Mouse (Mus musculus) forebrain, embryonic 12.5 days (tissue): ENCODE measurements around the gene Macrod2. TPM values are rescaled to one million over a fixed set of nuclear protein-coding genes. Genes with fewer than 3 reads are reported as not detected.

ENCODE experiments used
- ATAC-seq: fragments of 200-750 bp; cut with Nextera tagmentation; 2 replicates; pipeline ENCODE4 v1.8.0; 2017; ENCODE audit warnings: moderate TSS enrichment; ENCODE audit not compliant: low FRiP score
- H3K27ac ChIP-seq: fragments of 300-500 bp; sonication (generic); 2 replicates; pipeline ENCODE4 v1.5.1; 2016; ENCODE audit warnings: mild to moderate bottlenecking
- H3K27me3 ChIP-seq: fragments of 300-500 bp; sonication (generic); 2 replicates; pipeline ENCODE4 v1.6.1; 2016; ENCODE audit warnings: mild to moderate bottlenecking
- H3K36me3 ChIP-seq: fragments of 300-500 bp; sonication (generic); replicated peaks from 2 replicates; pipeline ENCODE4 v1.6.1; 2016; ENCODE audit warnings: mild to moderate bottlenecking
- H3K4me1 ChIP-seq: fragments of 300-500 bp; sonication (generic); 2 replicates; pipeline ENCODE4 v1.6.1; 2016
- H3K4me2 ChIP-seq: fragments of 300-500 bp; sonication (generic); 2 replicates; pipeline ENCODE4 v1.6.1; 2016; ENCODE audit warnings: mild to moderate bottlenecking, moderate library complexity
- H3K4me3 ChIP-seq: fragments of 300-500 bp; sonication (generic); replicated peaks from 2 replicates; pipeline ENCODE4 v1.5.1; 2016; ENCODE audit warnings: mild to moderate bottlenecking
- H3K9ac ChIP-seq: fragments of 300-500 bp; sonication (generic); 2 replicates; pipeline ENCODE4 v1.6.1; 2016; ENCODE audit warnings: mild to moderate bottlenecking
- H3K9me3 ChIP-seq: fragments of 300-500 bp; sonication (generic); 2 replicates; pipeline ENCODE4 v1.6.1; 2016
- WGBS: fragments of 180-500 bp; shearing (Covaris S2); methylation state at CpG from one replicate; pipeline ENCODE4 v1.1.7; 2016; 5-methylcytosine and 5-hydroxymethylcytosine counted together
- polyA plus RNA-seq: library from polyadenylated mRNA; unstranded; fragments of >200 nt; fragmentation: Nextera tagmentation; extraction: Ambion mirVana; gene quantifications from 2 replicates; pipeline ENCODE4 v1.2.1, GENCODE M21; 2016

Gene Macrod2
- polyA plus RNA-seq, 1 experiment from 2014 or later, result 52.0 TPM

DNA sequence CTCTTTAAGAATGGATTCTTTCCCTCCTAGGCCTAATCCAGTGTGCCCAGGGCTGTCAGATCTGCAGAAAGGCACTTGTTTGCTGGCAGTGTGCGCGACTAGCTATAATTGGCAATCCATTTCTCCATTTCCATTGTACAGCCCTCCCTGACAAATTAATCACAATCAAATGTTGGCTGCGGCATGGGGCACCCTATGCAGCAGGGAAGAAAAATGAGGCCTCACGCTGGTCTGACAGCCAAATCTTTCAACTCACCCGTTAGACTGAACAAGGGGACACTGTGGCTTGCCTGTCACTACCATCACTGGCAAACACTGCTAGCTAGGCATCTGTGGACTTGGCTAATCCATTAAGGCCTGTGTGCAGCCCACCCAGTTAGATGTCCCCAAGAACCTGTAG lies 1345.2 kb downstream of the Macrod2 start:
- no peak overlapping the region for H3K4me3 ChIP-seq
- H3K36me3 ChIP-seq, result no peaks in the 10 kb centered on the region
- H3K9me3 ChIP-seq, result no peaks in the 10 kb centered on the region
- H3K27me3 ChIP-seq, result no peaks in the 10 kb centered on the region
- no peak overlapping the region for H3K27ac ChIP-seq
- H3K4me2 ChIP-seq, result no peak overlapping the region
- H3K9ac ChIP-seq, result no peak overlapping the region
- H3K4me1 ChIP-seq, result no peaks in the 10 kb centered on the region
- WGBS, result 74% methylated on average over 5 of the region's 5 CpGs
- ATAC-seq, result no peak

DNA sequence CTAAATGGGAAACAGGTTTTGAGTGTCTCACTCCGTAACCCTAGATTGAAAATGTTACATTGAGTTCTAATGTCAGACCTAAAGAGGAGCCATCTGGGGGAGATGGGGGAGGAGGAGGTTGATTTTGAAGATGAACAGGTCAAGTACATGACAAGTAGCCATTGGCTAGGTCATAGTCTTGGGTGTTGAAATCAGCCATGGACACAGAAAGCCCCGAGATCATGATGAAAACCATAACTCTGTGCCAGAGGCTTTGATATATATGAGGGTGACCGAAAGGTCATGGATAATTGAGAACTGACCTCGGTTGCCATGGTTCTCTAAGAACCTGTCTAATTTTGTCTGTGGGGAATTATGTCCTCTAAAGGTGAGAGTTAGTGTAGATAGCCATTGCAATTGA lies 1405.1 kb downstream of the Macrod2 start:
- H3K9me3 ChIP-seq, result no peaks in the 10 kb centered on the region
- no peaks in the 10 kb centered on the region for H3K27me3 ChIP-seq
- H3K36me3 ChIP-seq, result no peaks in the 10 kb centered on the region
- no peaks in the 10 kb centered on the region for H3K4me1 ChIP-seq
- 76% methylated on average over 4 of the region's 4 CpGs for WGBS
- no peak overlapping the region for H3K4me2 ChIP-seq
- no peak for ATAC-seq
- no peak overlapping the region for H3K9ac ChIP-seq
- no peak overlapping the region for H3K4me3 ChIP-seq
- no peak overlapping the region for H3K27ac ChIP-seq

DNA sequence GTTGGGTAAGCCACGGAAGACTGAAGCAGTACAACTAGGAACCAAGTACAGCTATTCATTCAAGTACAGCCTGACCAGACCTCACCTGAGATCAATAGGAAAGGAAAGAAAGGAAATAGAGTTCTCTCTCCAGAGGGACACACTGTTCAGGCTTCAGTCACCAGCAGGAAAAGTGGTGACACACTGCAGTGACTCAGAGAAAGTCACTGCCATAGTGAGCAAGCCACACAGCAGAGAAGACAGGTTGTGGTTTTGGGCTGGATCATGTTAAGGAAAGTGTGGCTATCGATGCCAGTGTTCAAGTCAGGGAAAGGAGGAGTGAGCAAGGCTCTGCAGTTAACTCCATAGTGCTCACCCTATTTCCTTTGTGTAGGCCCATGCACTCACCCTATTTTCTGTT lies 1405.8 kb downstream of the Macrod2 start:
- H3K4me3 ChIP-seq, result no peak overlapping the region
- H3K4me1 ChIP-seq, result no peaks in the 10 kb centered on the region
- no peak overlapping the region for H3K4me2 ChIP-seq
- 67% methylated on average over 2 of the region's 2 CpGs for WGBS
- H3K27ac ChIP-seq, result no peak overlapping the region
- no peaks in the 10 kb centered on the region for H3K36me3 ChIP-seq
- no peak overlapping the region for H3K9ac ChIP-seq
- H3K9me3 ChIP-seq, result no peaks in the 10 kb centered on the region
- no peak for ATAC-seq
- no peaks in the 10 kb centered on the region for H3K27me3 ChIP-seq

DNA sequence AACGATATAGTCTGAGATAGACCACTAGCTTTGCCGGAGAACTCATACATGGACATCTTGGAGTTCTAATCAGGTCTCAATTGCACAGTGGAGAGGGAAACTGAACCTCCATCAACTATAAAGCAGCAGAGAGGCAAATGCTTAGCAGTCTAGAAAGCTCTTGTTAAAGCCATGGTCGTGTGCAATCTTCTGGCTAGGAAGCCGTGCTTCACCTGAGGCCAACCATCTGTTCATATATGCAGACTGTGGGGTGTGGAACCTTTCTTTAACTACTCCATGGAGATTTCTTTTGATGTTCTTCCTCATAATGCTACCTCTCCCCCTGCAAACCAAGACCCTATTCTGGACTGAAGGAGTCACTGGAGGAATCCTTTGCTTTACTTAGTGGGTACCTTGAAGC lies 1421.2 kb downstream of the Macrod2 start:
- Histone ChIP-seq H3K4me2 (no peak overlapping the region), H3K4me3 (no peak overlapping the region), H3K27me3 (no peaks in the 10 kb centered on the region), H3K9ac (no peak overlapping the region), H3K4me1 (no peaks in the 10 kb centered on the region), H3K27ac (no peak overlapping the region), H3K9me3 (no peaks in the 10 kb centered on the region), H3K36me3 (no peaks in the 10 kb centered on the region)
- no peak for ATAC-seq
- WGBS, result 94% methylated on average over 4 of the region's 4 CpGs

DNA sequence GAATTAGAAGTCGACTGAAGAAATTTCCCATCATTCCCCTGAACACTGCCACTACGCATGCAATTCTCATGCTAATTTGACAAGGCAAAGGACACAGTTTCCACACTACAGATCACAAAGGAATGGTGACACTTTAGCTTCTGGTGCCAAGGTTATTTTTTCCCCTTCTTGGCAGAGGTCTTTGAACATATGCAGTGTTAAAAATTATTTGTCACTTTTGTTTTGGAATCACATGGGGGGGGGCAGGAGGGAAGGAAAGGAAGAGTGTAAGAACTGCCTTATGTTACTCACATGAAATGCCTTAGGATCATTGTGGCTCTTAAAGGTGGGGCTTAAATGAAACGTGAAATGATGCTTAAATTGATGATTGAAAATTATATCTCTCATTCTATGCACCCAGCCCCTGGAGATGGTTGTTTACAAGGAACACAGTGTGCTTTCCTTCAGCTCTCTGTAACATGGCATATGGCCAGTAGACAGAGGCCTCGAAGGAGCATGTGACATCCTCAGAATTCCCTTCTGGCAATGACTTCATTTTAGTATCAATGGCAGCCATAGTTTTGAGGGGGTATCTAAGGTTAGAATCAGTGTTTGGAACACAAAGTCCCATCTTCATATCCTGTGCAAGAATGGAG lies 1422.6 kb downstream of the Macrod2 start:
- Histone ChIP-seq H3K9ac (no peak overlapping the region), H3K4me2 (no peak overlapping the region), H3K27me3 (no peaks in the 10 kb centered on the region), H3K27ac (no peak overlapping the region), H3K4me1 (no peaks in the 10 kb centered on the region), H3K36me3 (no peaks in the 10 kb centered on the region), H3K9me3 (no peaks in the 10 kb centered on the region), H3K4me3 (no peak overlapping the region)
- WGBS, result 82% methylated on average over 4 of the region's 4 CpGs
- no peak for ATAC-seq

DNA sequence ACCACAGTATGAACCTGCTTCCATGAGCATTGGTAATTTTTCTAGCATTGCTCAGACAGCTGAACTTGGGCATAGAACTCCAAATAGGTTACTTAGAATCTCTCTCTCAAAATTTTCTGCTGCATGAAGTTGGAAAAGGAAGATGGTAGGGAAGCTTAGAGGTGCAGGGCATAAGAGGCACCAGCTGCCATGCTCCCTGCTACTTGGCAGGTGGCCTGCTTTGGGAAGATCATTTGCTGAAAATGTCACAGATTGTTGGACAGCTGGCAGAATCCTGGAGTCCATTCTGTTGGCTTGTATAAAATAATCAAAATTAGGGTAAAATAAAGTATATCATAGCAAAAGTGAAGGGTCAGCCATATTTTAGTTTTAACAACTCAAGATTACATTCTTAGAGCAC lies 1425.7 kb downstream of the Macrod2 start:
- no peaks in the 10 kb centered on the region for H3K4me1 ChIP-seq
- H3K9me3 ChIP-seq, result no peaks in the 10 kb centered on the region
- ATAC-seq, result no peak
- no peak overlapping the region for H3K27ac ChIP-seq
- no peak overlapping the region for H3K4me2 ChIP-seq
- H3K36me3 ChIP-seq, result no peaks in the 10 kb centered on the region
- no peaks in the 10 kb centered on the region for H3K27me3 ChIP-seq
- no peak overlapping the region for H3K4me3 ChIP-seq
- no peak overlapping the region for H3K9ac ChIP-seq

DNA sequence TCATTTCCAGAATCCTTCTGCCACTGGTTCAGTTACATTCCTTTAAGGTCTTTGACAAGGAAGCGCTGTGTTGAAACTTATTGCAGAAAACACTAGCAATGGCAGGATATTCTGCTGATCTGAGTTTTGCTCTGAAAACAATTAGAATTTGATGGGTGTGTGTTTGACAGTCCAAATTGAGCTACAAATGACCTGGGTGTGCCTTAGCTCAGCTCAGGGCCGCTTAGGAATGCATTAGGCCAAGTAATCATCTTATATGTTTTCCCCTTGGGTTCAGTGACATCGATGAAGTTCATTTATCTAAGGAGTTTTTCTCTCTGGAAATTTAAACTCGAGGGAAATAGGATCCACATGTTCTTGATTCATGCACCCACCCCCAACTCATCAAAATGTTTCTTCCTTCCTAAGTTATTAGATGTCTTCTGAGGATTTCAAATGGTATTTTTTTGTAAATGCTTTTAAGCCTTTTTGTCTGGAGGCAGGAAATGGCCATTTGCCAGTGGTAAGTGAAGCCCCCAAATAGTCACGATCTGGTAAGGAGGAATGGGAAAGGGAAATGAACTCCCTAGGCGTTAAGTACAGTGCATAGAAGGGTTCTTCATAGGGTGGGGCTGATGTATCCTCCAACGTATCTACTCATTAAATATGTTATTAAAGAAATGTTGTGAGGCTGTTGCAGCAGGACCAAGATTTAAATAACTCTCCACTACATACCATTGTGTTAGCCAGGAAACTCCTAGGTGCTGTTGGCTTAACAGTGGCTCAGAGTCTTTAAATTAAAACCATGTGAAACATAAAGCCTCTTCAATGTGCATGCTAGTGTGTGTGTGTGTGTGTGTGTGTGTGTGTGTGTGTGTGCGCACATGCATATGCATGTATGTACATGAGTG lies 1430.7 kb downstream of the Macrod2 start:
- no peak overlapping the region for H3K27ac ChIP-seq
- no peaks in the 10 kb centered on the region for H3K36me3 ChIP-seq
- H3K4me3 ChIP-seq, result no peak overlapping the region
- no peaks in the 10 kb centered on the region for H3K27me3 ChIP-seq
- no peak for ATAC-seq
- 78% methylated on average over 8 of the region's 8 CpGs for WGBS
- no peaks in the 10 kb centered on the region for H3K9me3 ChIP-seq
- H3K4me1 ChIP-seq, result no peaks in the 10 kb centered on the region
- H3K9ac ChIP-seq, result no peak overlapping the region
- H3K4me2 ChIP-seq, result no peak overlapping the region

- Histone ChIP-seq H3K27ac (no peak overlapping the region), H3K9ac (no peak overlapping the region), H3K36me3 (no peaks in the 10 kb centered on the region), H3K27me3 (no peaks in the 10 kb centered on the region), H3K9me3 (no peaks in the 10 kb centered on the region), H3K4me2 (no peak overlapping the region), H3K4me1 (no peaks in the 10 kb centered on the region), H3K4me3 (no peak overlapping the region)
- WGBS, result 86% methylated on average over 2 of the region's 2 CpGs
- no peak for ATAC-seq
These were observed 1435.4 kb downstream of the Macrod2 start for GRCm38 (mm10) chr2:141830496-141830895.

DNA sequence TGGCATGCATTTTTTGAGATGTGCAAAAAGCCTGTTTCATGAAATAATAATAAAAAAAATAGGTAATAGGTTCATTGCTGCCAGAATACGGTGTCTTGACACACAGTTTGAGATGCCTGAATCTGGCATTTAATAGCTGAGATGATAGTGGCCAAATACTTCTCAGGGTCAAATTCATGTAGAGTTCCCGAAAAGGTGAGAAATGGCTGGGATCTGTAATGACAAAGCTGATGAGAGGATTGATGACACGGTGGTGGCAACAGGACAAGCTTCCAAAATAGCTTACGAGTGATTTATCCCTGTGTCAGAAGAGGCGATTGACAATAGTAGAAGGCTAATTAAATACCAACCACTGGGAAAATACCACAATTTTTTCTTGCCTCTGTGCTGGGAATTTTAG lies 1436.4 kb downstream of the Macrod2 start:
- no peak overlapping the region for H3K27ac ChIP-seq
- no peaks in the 10 kb centered on the region for H3K9me3 ChIP-seq
- H3K4me3 ChIP-seq, result no peak overlapping the region
- ATAC-seq, result no peak
- 80% methylated on average over 5 of the region's 5 CpGs for WGBS
- no peaks in the 10 kb centered on the region for H3K27me3 ChIP-seq
- no peak overlapping the region for H3K9ac ChIP-seq
- H3K4me1 ChIP-seq, result no peaks in the 10 kb centered on the region
- H3K36me3 ChIP-seq, result no peaks in the 10 kb centered on the region
- H3K4me2 ChIP-seq, result no peak overlapping the region

DNA sequence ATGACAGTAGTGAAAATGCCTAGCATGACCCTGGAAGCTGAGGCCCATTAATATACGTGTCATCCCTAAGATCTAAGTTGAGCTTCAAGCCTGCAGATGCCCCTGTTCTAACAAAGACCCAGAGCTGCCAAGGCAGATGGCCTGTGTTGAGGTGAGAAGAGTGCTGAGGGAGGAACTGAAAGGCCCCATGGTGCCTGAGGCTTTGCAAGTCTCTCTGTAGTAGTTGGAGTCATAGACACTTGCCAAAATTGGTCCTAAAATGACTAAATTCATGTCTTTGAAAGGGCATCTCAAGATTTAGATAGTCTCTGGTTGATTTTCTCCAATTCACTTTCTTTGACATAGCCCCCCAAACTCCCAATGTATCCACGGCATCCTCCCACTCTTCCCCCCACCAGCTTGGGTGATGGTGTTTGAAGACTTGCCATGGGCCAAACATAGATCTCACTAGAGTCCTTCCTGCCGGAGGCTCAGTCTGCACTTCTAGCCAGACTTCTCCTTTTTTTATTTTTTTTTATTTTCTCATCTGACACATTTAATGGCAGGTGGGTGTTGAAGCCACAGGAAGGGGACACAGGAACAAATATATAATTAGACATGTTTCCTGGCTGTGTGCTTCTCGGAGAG lies 1439.2 kb downstream of the Macrod2 start:
- 83% methylated on average over 4 of the region's 4 CpGs for WGBS
- Histone ChIP-seq H3K27ac (no peak overlapping the region), H3K4me1 (no peaks in the 10 kb centered on the region), H3K4me3 (no peak overlapping the region), H3K27me3 (no peaks in the 10 kb centered on the region), H3K9me3 (no peaks in the 10 kb centered on the region), H3K4me2 (no peak overlapping the region), H3K9ac (no peak overlapping the region), H3K36me3 (no peaks in the 10 kb centered on the region)
- no peak for ATAC-seq

GRCm38 (mm10) chr2:141844408-141845175 lies 1449.5 kb downstream of the Macrod2 start:
- Histone ChIP-seq H3K4me2 (no peak overlapping the region), H3K4me1 (no peaks in the 10 kb centered on the region), H3K4me3 (no peak overlapping the region), H3K27me3 (no peaks in the 10 kb centered on the region), H3K9ac (no peak overlapping the region), H3K9me3 (no peaks in the 10 kb centered on the region), H3K36me3 (no peaks in the 10 kb centered on the region), H3K27ac (no peak overlapping the region)
- ATAC-seq, result no peak
- 79% methylated on average over 6 of the region's 6 CpGs for WGBS

GRCm38 (mm10) chr2:141859220-141859619 lies 1464.1 kb downstream of the Macrod2 start:
- Histone ChIP-seq H3K27ac (no peak overlapping the region), H3K4me3 (no peak overlapping the region), H3K9ac (no peak overlapping the region), H3K4me1 (0 out of 2 replicates have a peak, but pooled peaks cover 2% of the 10 kb centered on the region), H3K27me3 (no peaks in the 10 kb centered on the region), H3K36me3 (no peaks in the 10 kb centered on the region), H3K4me2 (no peak overlapping the region), H3K9me3 (no peaks in the 10 kb centered on the region)
- no peak for ATAC-seq
- 53% methylated on average over 2 of the region's 2 CpGs for WGBS
